Mouse (Mus musculus): ENCODE data around the gene Isca2. TPM values are rescaled to one million over a fixed set of nuclear protein-coding genes. Genes with fewer than 3 reads are reported as not detected.

Gene Isca2
- 10 to 100 TPM; 43.8 to 46.5 TPM for total RNA-seq (2021)
- long read RNA-seq, experiment 1, transcript Isca2-201 (4 exons, 883 nt) = major isoform, 28 of 48 reads
- long read RNA-seq, experiment 1, transcript Isca2-209 (2 exons, 843 nt) = minor isoform, 5 of 48 reads
- long read RNA-seq, experiment 1, partial matches to known transcripts = 1 of 48 reads
- long read RNA-seq, experiment 1, other reads (novel, unspliced or antisense) = 1 of 48 reads
- long read RNA-seq, experiment 2, transcript Isca2-209 (2 exons, 843 nt) = minor isoform, 6 of 50 reads
- long read RNA-seq, experiment 2, transcript Isca2-201 (4 exons, 883 nt) = major isoform, 28 of 50 reads
- long read RNA-seq, experiment 2, partial matches to known transcripts = 3 of 50 reads
- long read RNA-seq, experiment 2, other reads (novel, unspliced or antisense) = 5 of 50 reads

- DNase-seq (ENCODE audit: low spot score in 2 of 2) = peak; percentile 91 to 95
These were observed at the start of gene Isca2, which contains the start of gene Npc2 for GRCm38 (mm10) chr12:84772726-84773441. Gene Isca2, plus strand, starts transcription at chr12:84773251. Gene Npc2, minus strand, starts transcription at chr12:84773152.

GRCm38 (mm10) chr12:84726391-84726790 is 46.7 kb upstream of the Isca2 start:
- no peak for DNase-seq (ENCODE audit: low spot score in 2 of 2)

GRCm38 (mm10) chr12:84726986-84727385 is 46.1 kb upstream of the Isca2 start:
- no peak for DNase-seq (ENCODE audit: low spot score in 2 of 2)

GRCm38 (mm10) chr12:84727434-84727833 is 45.6 kb upstream of the Isca2 start:
- DNase-seq (ENCODE audit: low spot score in 2 of 2) = no peak

- DNase-seq (ENCODE audit: low spot score in 2 of 2) = no peak
These were observed 44.6 kb upstream of the Isca2 start for GRCm38 (mm10) chr12:84728421-84728820.

- no peak for DNase-seq (ENCODE audit: low spot score in 2 of 2)
These were observed 39.7 kb upstream of the Isca2 start for GRCm38 (mm10) chr12:84733366-84733765.

GRCm38 (mm10) chr12:84743496-84743895 is 29.6 kb upstream of the Isca2 start:
- DNase-seq (ENCODE audit: low spot score in 2 of 2) = no peak

GRCm38 (mm10) chr12:84745700-84746099 is 27.4 kb upstream of the Isca2 start:
- no peak for DNase-seq (ENCODE audit: low spot score in 2 of 2)

GRCm38 (mm10) chr12:84748134-84748533 is 24.9 kb upstream of the Isca2 start:
- no peak for DNase-seq (ENCODE audit: low spot score in 2 of 2)

GRCm38 (mm10) chr12:84750661-84751060 is 22.4 kb upstream of the Isca2 start:
- peak; percentile 53 to 71 for DNase-seq (ENCODE audit: low spot score in 2 of 2)

- peak in 1 of 2 experiments; percentile 32 for DNase-seq (ENCODE audit: low spot score in 2 of 2)
These were observed 20.7 kb upstream of the Isca2 start for GRCm38 (mm10) chr12:84752131-84752977.

GRCm38 (mm10) chr12:84755008-84755695 is 17.9 kb upstream of the Isca2 start:
- DNase-seq (ENCODE audit: low spot score in 2 of 2) = peak; percentile 48 to 50

GRCm38 (mm10) chr12:84756016-84756415 is 17.0 kb upstream of the Isca2 start:
- no peak for DNase-seq (ENCODE audit: low spot score in 2 of 2)

- DNase-seq (ENCODE audit: low spot score in 2 of 2) = no peak
These were observed 14.0 kb upstream of the Isca2 start for GRCm38 (mm10) chr12:84759063-84759462.

GRCm38 (mm10) chr12:84762532-84762931 is 10.5 kb upstream of the Isca2 start:
- DNase-seq (ENCODE audit: low spot score in 2 of 2) = no peak

GRCm38 (mm10) chr12:84763577-84764218 is 9.4 kb upstream of the Isca2 start:
- DNase-seq (ENCODE audit: low spot score in 2 of 2) = no peak

- no peak for DNase-seq (ENCODE audit: low spot score in 2 of 2)
These were observed 8.3 kb upstream of the Isca2 start for GRCm38 (mm10) chr12:84764756-84765155.

GRCm38 (mm10) chr12:84765506-84765905 is 7.5 kb upstream of the Isca2 start:
- DNase-seq (ENCODE audit: low spot score in 2 of 2) = no peak

GRCm38 (mm10) chr12:84766113-84766735 is 6.8 kb upstream of the Isca2 start:
- no peak for DNase-seq (ENCODE audit: low spot score in 2 of 2)

GRCm38 (mm10) chr12:84767510-84767909 is 5.5 kb upstream of the Isca2 start:
- no peak for DNase-seq (ENCODE audit: low spot score in 2 of 2)
